Mouse (Mus musculus): Measurements from ENCODE around the gene Fam162b. TPM values are rescaled to one million over a fixed set of nuclear protein-coding genes. Genes with fewer than 3 reads are reported as not detected.

The Fam162b gene
- total and polyA plus RNA-seq, 3 experiments, result not detected

Other genes starting within 250 kb of the Fam162b start
- 1 to 10 TPM; 1.8 to 3.1 TPM for gene Gm49339, start 109.9 kb downstream of the Fam162b start, total RNA-seq (2021)
- gene Gm49339, start 109.9 kb downstream of the Fam162b start, polyA plus RNA-seq (2012; rRNA removed), result 2.0 and 2.4 TPM in 2 replicates
- gene Lilr4b, start 109.9 kb downstream of the Fam162b start, total RNA-seq (2021), result 1 to 10 TPM; 3.3 to 4.0 TPM
- gene Lilr4b, start 109.9 kb downstream of the Fam162b start, polyA plus RNA-seq (2012; rRNA removed), result 0.79 and 1.7 TPM in 2 replicates
- gene Lilrb4a, start 99.6 kb downstream of the Fam162b start, total RNA-seq (2021), result 1 to 10 TPM; 2.3 to 3.2 TPM
- 0.81 and 1.4 TPM in 2 replicates for gene Lilrb4a, start 99.6 kb downstream of the Fam162b start, polyA plus RNA-seq (2012; rRNA removed)
- not detected for gene Gprc6a, start 40.9 kb upstream of the Fam162b start, total RNA-seq (2021)
- gene Gprc6a, start 40.9 kb upstream of the Fam162b start, polyA plus RNA-seq (2012; rRNA removed), result not detected in 2 replicates
- not detected for gene Rfx6, start 87.2 kb upstream of the Fam162b start, total RNA-seq (2021)
- not detected in 2 replicates for gene Rfx6, start 87.2 kb upstream of the Fam162b start, polyA plus RNA-seq (2012; rRNA removed)

Data from adrenal gland, adult 2 months (tissue).